Mouse (Mus musculus): ENCODE results near the gene Ifne. TPM values are rescaled to one million over a fixed set of nuclear protein-coding genes. Genes with fewer than 3 reads are reported as not detected.

Ifne gene
- total and polyA plus RNA-seq, 2 experiments from 2014 or later: not detected

- 79% methylated on average over 4 of the region's 4 CpGs for WGBS
- no peaks in the 10 kb centered on the region for H3K4me1 ChIP-seq (ENCODE audit: control insufficient read depth, insufficient read depth)
Measured at GRCm38 (mm10) chr4:88876520-88876919, 3.5 kb downstream of the Ifne start.

GRCm38 (mm10) chr4:88875435-88876095 is 4.4 kb downstream of the Ifne start:
- Histone ChIP-seq H3K27me3 (ENCODE audit: control insufficient read depth, insufficient read depth, low read length) (no peaks in the 10 kb centered on the region), H3K4me3 (ENCODE audit: low read depth, low read length) (no peak overlapping the region), H3K9me3 (replicated peaks; ENCODE audit: control insufficient read depth, low read length) (no peaks in the 10 kb centered on the region), H3K36me3 (replicated peaks; ENCODE audit: control insufficient read depth, insufficient read depth, low read length) (no peaks in the 10 kb centered on the region), H3K4me1 (ENCODE audit: control insufficient read depth, insufficient read depth) (no peaks in the 10 kb centered on the region), H3K27ac (ENCODE audit: low read depth) (no peak overlapping the region), H3K4me2 (ENCODE audit: low read depth, low read length) (no peak overlapping the region), H3K9ac (replicated peaks; ENCODE audit: low read depth, low read length) (no peak overlapping the region)
- no peak for ATAC-seq (ENCODE audit: insufficient read depth, low read depth)
- WGBS: 36% methylated on average over 4 of the region's 4 CpGs
- no peak for TF ChIP-seq EP300 (IDR thresholded peaks at IDR 0.05; ENCODE audit: low read depth)
- TF ChIP-seq CTCF (IDR thresholded peaks at IDR 0.05; ENCODE audit: low read depth): no peak
- no peak for DNase-seq (ENCODE audit: low spot score)

More at GRCm38 (mm10) chr4:88876520-88876919, 3.5 kb downstream of the Ifne start:
- Histone ChIP-seq H3K9ac (replicated peaks; ENCODE audit: low read depth, low read length) (no peak overlapping the region), H3K36me3 (replicated peaks; ENCODE audit: control insufficient read depth, insufficient read depth, low read length) (no peaks in the 10 kb centered on the region), H3K27ac (ENCODE audit: low read depth) (no peak overlapping the region), H3K9me3 (replicated peaks; ENCODE audit: control insufficient read depth, low read length) (no peaks in the 10 kb centered on the region), H3K27me3 (ENCODE audit: control insufficient read depth, insufficient read depth, low read length) (no peaks in the 10 kb centered on the region), H3K4me2 (ENCODE audit: low read depth, low read length) (no peak overlapping the region), H3K4me3 (ENCODE audit: low read depth, low read length) (no peak overlapping the region)
- DNase-seq (ENCODE audit: low spot score): no peak
- no peak for ATAC-seq (ENCODE audit: insufficient read depth, low read depth)
- TF ChIP-seq EP300 (IDR thresholded peaks at IDR 0.05; ENCODE audit: low read depth) (no peak), CTCF (IDR thresholded peaks at IDR 0.05; ENCODE audit: low read depth) (no peak)

- no peak overlapping the region for H3K4me2 ChIP-seq (ENCODE audit: low read depth, low read length)
- no peaks in the 10 kb centered on the region for H3K36me3 ChIP-seq (replicated peaks; ENCODE audit: control insufficient read depth, insufficient read depth, low read length)
- no peak overlapping the region for H3K4me3 ChIP-seq (ENCODE audit: low read depth, low read length)
- ATAC-seq (ENCODE audit: insufficient read depth, low read depth) (no peak), DNase-seq (ENCODE audit: low spot score) (peak; percentile 10)
- no peak overlapping the region for H3K9ac ChIP-seq (replicated peaks; ENCODE audit: low read depth, low read length)
- H3K4me1 ChIP-seq (ENCODE audit: control insufficient read depth, insufficient read depth): no peaks in the 10 kb centered on the region
- H3K9me3 ChIP-seq (replicated peaks; ENCODE audit: control insufficient read depth, low read length): no peaks in the 10 kb centered on the region
- TF ChIP-seq EP300 (IDR thresholded peaks at IDR 0.05; ENCODE audit: low read depth): no peak
- peak; percentile 70 for TF ChIP-seq CTCF (IDR thresholded peaks at IDR 0.05; ENCODE audit: low read depth)
- H3K27ac ChIP-seq (ENCODE audit: low read depth): no peak overlapping the region
- no peaks in the 10 kb centered on the region for H3K27me3 ChIP-seq (ENCODE audit: control insufficient read depth, insufficient read depth, low read length)
- 2% methylated on average over 2 of the region's 2 CpGs for WGBS
Measured at GRCm38 (mm10) chr4:88872691-88873090, 7.3 kb downstream of the Ifne start.

- WGBS: 6% methylated on average over 31 of the region's 31 CpGs
- DNase-seq (ENCODE audit: low spot score) (peak; percentile 12), ATAC-seq (ENCODE audit: insufficient read depth, low read depth) (peak; percentile 60)
- Histone ChIP-seq H3K4me3 (ENCODE audit: low read depth, low read length) (peak overlapping the region; percentile 71), H3K4me2 (ENCODE audit: low read depth, low read length) (peak overlapping the region; percentile 96), H3K27me3 (ENCODE audit: control insufficient read depth, insufficient read depth, low read length) (peaks cover 7% of the 10 kb centered on the region; the same call in 1 of the 2 replicates), H3K27ac (ENCODE audit: low read depth) (peak overlapping the region; percentile 61), H3K9ac (replicated peaks; ENCODE audit: low read depth, low read length) (peak overlapping the region; percentile 48; the same call in 1 of the 2 replicates), H3K36me3 (replicated peaks; ENCODE audit: control insufficient read depth, insufficient read depth, low read length) (no peaks in the 10 kb centered on the region), H3K4me1 (ENCODE audit: control insufficient read depth, insufficient read depth) (no peaks in the 10 kb centered on the region), H3K9me3 (replicated peaks; ENCODE audit: control insufficient read depth, low read length) (no peaks in the 10 kb centered on the region)
- TF ChIP-seq CTCF (IDR thresholded peaks at IDR 0.05; ENCODE audit: low read depth) (no peak), EP300 (IDR thresholded peaks at IDR 0.05; ENCODE audit: low read depth) (no peak)
Measured at GRCm38 (mm10) chr4:88867926-88868911, 11.8 kb downstream of the Ifne start.

GRCm38 (mm10) chr4:88867366-88867925 is 12.6 kb downstream of the Ifne start:
- peaks cover 10% of the 10 kb centered on the region; the same call in 1 of the 2 replicates for H3K27me3 ChIP-seq (ENCODE audit: control insufficient read depth, insufficient read depth, low read length)
- H3K9me3 ChIP-seq (replicated peaks; ENCODE audit: control insufficient read depth, low read length): no peaks in the 10 kb centered on the region
- peak; percentile 55 for ATAC-seq (ENCODE audit: insufficient read depth, low read depth)
- peak overlapping the region; percentile 71 for H3K4me3 ChIP-seq (ENCODE audit: low read depth, low read length)
- peak; percentile 81 for DNase-seq (ENCODE audit: low spot score)
- no peaks in the 10 kb centered on the region for H3K4me1 ChIP-seq (ENCODE audit: control insufficient read depth, insufficient read depth)
- TF ChIP-seq CTCF (IDR thresholded peaks at IDR 0.05; ENCODE audit: low read depth) (peak; percentile 95), EP300 (IDR thresholded peaks at IDR 0.05; ENCODE audit: low read depth) (no peak)
- peak overlapping the region; percentile 61 for H3K27ac ChIP-seq (ENCODE audit: low read depth)
- no peaks in the 10 kb centered on the region for H3K36me3 ChIP-seq (replicated peaks; ENCODE audit: control insufficient read depth, insufficient read depth, low read length)
- 0% methylated on average over 8 of the region's 8 CpGs for WGBS
- peak overlapping the region; percentile 48; the same call in 1 of the 2 replicates for H3K9ac ChIP-seq (replicated peaks; ENCODE audit: low read depth, low read length)
- H3K4me2 ChIP-seq (ENCODE audit: low read depth, low read length): peak overlapping the region; percentile 96
